Mouse (Mus musculus) MEL (cell line): ENCODE results near the gene Krt79. TPM values are rescaled to one million over a fixed set of nuclear protein-coding genes. Genes with fewer than 3 reads are reported as not detected.
A peak's percentile ranks its signal among the peaks of the same experiment; 100 is the strongest.

Experiments
- DNase-seq: peaks from one replicate; pipeline ENCODE4 v3.0.0; 2011; ENCODE audit warnings: low read depth, low spot score
- H3K27ac ChIP-seq: 2 replicates; pipeline ENCODE4 v1.5.1; 2012; ENCODE audit warnings: low read depth, mild to moderate bottlenecking, control low read depth, low read length, moderate library complexity; ENCODE audit not compliant: control insufficient read depth
- H3K27me3 ChIP-seq, 2 experiments: fragments of 150-350 bp in 1 of 2; sonication (generic) in 1 of 2; 2 replicates each; pipeline ENCODE4 v1.6.1; 2012; ENCODE audit warnings: low read length in 2 of 2, mild to moderate bottlenecking in 2 of 2, improper control_type of control experiment in 1 of 2, moderate library complexity in 1 of 2; ENCODE audit not compliant: insufficient read depth in 2 of 2, control insufficient read depth in 1 of 2
- H3K36me3 ChIP-seq, 2 experiments: 2 replicates each; pipeline ENCODE4 v1.6.1; 2012 to 2014; ENCODE audit warnings: low read length in 2 of 2, improper control_type of control experiment in 1 of 2, inconsistent platforms in 1 of 2, mild to moderate bottlenecking in 1 of 2; ENCODE audit not compliant: insufficient read depth in 2 of 2, control insufficient read depth in 1 of 2
- H3K4me1 ChIP-seq, 2 experiments: fragments of 150-350 bp in 1 of 2; sonication (generic) in 1 of 2; 2 replicates each; pipeline ENCODE4 v1.6.1; 2012; ENCODE audit warnings: low read length in 2 of 2, improper control_type of control experiment in 1 of 2, mild to moderate bottlenecking in 1 of 2; ENCODE audit not compliant: insufficient read depth in 2 of 2, control insufficient read depth in 1 of 2
- H3K4me3 ChIP-seq, 2 experiments: fragments of 150-350 bp in 1 of 2; sonication (generic) in 1 of 2; 2 replicates each; pipeline ENCODE4 v1.5.1; 2012; ENCODE audit warnings: low read depth in 2 of 2, low read length in 2 of 2, mild to moderate bottlenecking in 2 of 2, moderate library complexity in 2 of 2, control low read depth in 1 of 2, improper control_type of control experiment in 1 of 2; ENCODE audit not compliant: control insufficient read depth in 1 of 2, insufficient read depth in 1 of 2
- H3K79me2 ChIP-seq: 2 replicates; pipeline ENCODE4 v1.6.1; 2012; ENCODE audit warnings: mild to moderate bottlenecking, low read length, moderate library complexity; ENCODE audit not compliant: control insufficient read depth, poor library complexity, insufficient read depth
- H3K9ac ChIP-seq: 2 replicates; pipeline ENCODE4 v1.6.1; 2012; ENCODE audit warnings: low read depth, mild to moderate bottlenecking, control low read depth, low read length, moderate library complexity; ENCODE audit not compliant: control insufficient read depth, poor library complexity, severe bottlenecking
- H3K9me3 ChIP-seq: fragments of 150-350 bp; sonication (generic); replicated peaks from 2 replicates; pipeline ENCODE4 v1.6.1; 2012; ENCODE audit warnings: mild to moderate bottlenecking, low read length, improper control_type of control experiment, moderate library complexity; ENCODE audit not compliant: insufficient read depth
- CHD1 ChIP-seq: IDR thresholded peaks from 2 replicates; pipeline ENCODE4 v1.6.1; 2012; ENCODE audit warnings: low read depth, mild to moderate bottlenecking, inconsistent platforms, low read length, improper control_type of control experiment
- CTCF ChIP-seq, 3 experiments: IDR thresholded peaks in 2 of 3; conservative IDR thresholded peaks in 1 of 3; 2 replicates each; pipeline ENCODE4 v1.5.1; 2011 to 2012; ENCODE audit warnings: low read length in 3 of 3, low read depth in 2 of 3, mild to moderate bottlenecking in 2 of 3, improper control_type of control experiment in 1 of 3, inconsistent platforms in 1 of 3, mixed read lengths in 1 of 3, moderate library complexity in 1 of 3; ENCODE audit not compliant: control insufficient read depth in 1 of 3, insufficient read depth in 1 of 3, poor library complexity in 1 of 3, severe bottlenecking in 1 of 3
- E2F4 ChIP-seq: IDR thresholded peaks from 2 replicates; pipeline ENCODE4 v1.6.1; 2011; ENCODE audit warnings: low read depth, low read length, improper control_type of control experiment, borderline replicate concordance
- ELF1 ChIP-seq: IDR thresholded peaks from 2 replicates; pipeline ENCODE4 v1.6.1; 2014; ENCODE audit warnings: low read depth, mild to moderate bottlenecking, inconsistent platforms, low read length, improper control_type of control experiment, moderate library complexity
- EP300 ChIP-seq, 2 experiments: IDR thresholded peaks; 2 replicates each; pipeline ENCODE4 v1.6.1; 2011; ENCODE audit warnings: improper control_type of control experiment in 2 of 2, low read length in 2 of 2, low read depth in 1 of 2, mild to moderate bottlenecking in 1 of 2
- GATA1 ChIP-seq: IDR thresholded peaks from 2 replicates; pipeline ENCODE4 v1.6.1; 2011; ENCODE audit warnings: low read depth, low read length, improper control_type of control experiment
- HCFC1 ChIP-seq: IDR thresholded peaks from 2 replicates; pipeline ENCODE4 v1.6.1; 2012; ENCODE audit warnings: low read depth, mild to moderate bottlenecking, inconsistent platforms, low read length, improper control_type of control experiment, moderate library complexity
- MAX ChIP-seq: IDR thresholded peaks from 2 replicates; pipeline ENCODE4 v1.6.1; 2011; ENCODE audit warnings: low read length, improper control_type of control experiment
- MAZ ChIP-seq: IDR thresholded peaks from 2 replicates; pipeline ENCODE4 v1.6.1; 2012; ENCODE audit warnings: low read depth, mild to moderate bottlenecking, inconsistent platforms, low read length, improper control_type of control experiment
- MEF2A ChIP-seq: IDR thresholded peaks from 2 replicates; pipeline ENCODE4 v1.6.1; 2014; ENCODE audit warnings: low read depth, mild to moderate bottlenecking, inconsistent platforms, low read length, improper control_type of control experiment; ENCODE audit not compliant: poor library complexity, insufficient replicate concordance, severe bottlenecking; ENCODE audit errors: extremely low read depth
- MXI1 ChIP-seq: IDR thresholded peaks from 2 replicates; pipeline ENCODE4 v1.6.1; 2011; ENCODE audit warnings: mild to moderate bottlenecking, low read depth, low read length, improper control_type of control experiment
- MYB ChIP-seq: IDR thresholded peaks from 2 replicates; pipeline ENCODE4 v1.6.1; 2011; ENCODE audit warnings: mild to moderate bottlenecking, low read depth, low read length, improper control_type of control experiment
- NRF1 ChIP-seq: IDR thresholded peaks from 2 replicates; pipeline ENCODE4 v1.6.1; 2014; ENCODE audit warnings: low read depth, mild to moderate bottlenecking, inconsistent platforms, low read length, improper control_type of control experiment, moderate library complexity; ENCODE audit not compliant: poor library complexity, insufficient read depth, severe bottlenecking
- POLR2AphosphoS2 ChIP-seq: IDR thresholded peaks from 2 replicates; pipeline ENCODE4 v1.6.1; 2011; ENCODE audit warnings: low read length, improper control_type of control experiment
- POLR2AphosphoS5 ChIP-seq: IDR thresholded peaks from 2 replicates; pipeline ENCODE4 v1.6.1; 2012; ENCODE audit warnings: low read depth, borderline replicate concordance, mild to moderate bottlenecking, inconsistent platforms, low read length, moderate library complexity, mixed read lengths
- RAD21 ChIP-seq: IDR thresholded peaks from 2 replicates; pipeline ENCODE4 v1.6.1; 2011; ENCODE audit warnings: mild to moderate bottlenecking, low read depth, low read length, improper control_type of control experiment
- SIN3A ChIP-seq: IDR thresholded peaks from 2 replicates; pipeline ENCODE4 v1.6.1; 2012; ENCODE audit warnings: low read length, improper control_type of control experiment, inconsistent platforms
- SMC3 ChIP-seq: IDR thresholded peaks from 2 replicates; pipeline ENCODE4 v1.6.1; 2011; ENCODE audit warnings: low read depth, low read length, improper control_type of control experiment
- TAL1 ChIP-seq: IDR thresholded peaks from 2 replicates; pipeline ENCODE4 v1.6.1; 2012; ENCODE audit warnings: mild to moderate bottlenecking, inconsistent platforms, low read length, moderate library complexity, mixed read lengths
- TBP ChIP-seq: IDR thresholded peaks from 2 replicates; pipeline ENCODE4 v1.8.0; 2011; ENCODE audit warnings: low read depth, low read length, improper control_type of control experiment
- TCF12 ChIP-seq: IDR thresholded peaks from 2 replicates; pipeline ENCODE4 v1.6.1; 2014; ENCODE audit warnings: low read depth, mild to moderate bottlenecking, inconsistent platforms, low read length, improper control_type of control experiment, moderate library complexity
- UBTF ChIP-seq: IDR thresholded peaks from 2 replicates; pipeline ENCODE4 v1.6.1; 2012; ENCODE audit warnings: low read depth, mild to moderate bottlenecking, inconsistent platforms, low read length, improper control_type of control experiment, moderate library complexity, borderline replicate concordance; ENCODE audit not compliant: insufficient read depth
- USF1 ChIP-seq: IDR thresholded peaks from 2 replicates; pipeline ENCODE4 v1.6.1; 2014; ENCODE audit warnings: low read depth, mild to moderate bottlenecking, inconsistent platforms, low read length, improper control_type of control experiment, moderate library complexity
- USF2 ChIP-seq, 2 experiments: IDR thresholded peaks; 2 replicates each; pipeline ENCODE4 v1.6.1; 2011 to 2012; ENCODE audit warnings: improper control_type of control experiment in 2 of 2, low read length in 2 of 2, borderline replicate concordance in 1 of 2, inconsistent platforms in 1 of 2, low read depth in 1 of 2, mild to moderate bottlenecking in 1 of 2; ENCODE audit not compliant: insufficient read depth in 1 of 2
- ZC3H11A ChIP-seq: IDR thresholded peaks from 2 replicates; pipeline ENCODE4 v1.6.1; 2012; ENCODE audit warnings: low read depth, mild to moderate bottlenecking, inconsistent platforms, low read length, improper control_type of control experiment
- ZKSCAN1 ChIP-seq: IDR thresholded peaks from 2 replicates; pipeline ENCODE4 v1.6.1; 2012; ENCODE audit warnings: low read depth, mild to moderate bottlenecking, inconsistent platforms, low read length, improper control_type of control experiment, moderate library complexity
- ZMIZ1 ChIP-seq: IDR thresholded peaks from 2 replicates; pipeline ENCODE4 v1.6.1; 2012; ENCODE audit warnings: low read depth, mild to moderate bottlenecking, inconsistent platforms, low read length, improper control_type of control experiment, moderate library complexity
- polyA plus RNA-seq, 2 experiments: library from polyadenylated mRNA; stranded (reverse) in 1 of 2; unstranded in 1 of 2; fragments of >175 nt in 1 of 2; fragments of >200 nt in 1 of 2; gene quantifications; 2 replicates each; pipeline versions ENCODE4 v1.2.1 to v1.2.4; 2012; ENCODE audit warnings: low replicate concordance in 2 of 2, low read depth in 1 of 2; ENCODE audit not compliant: insufficient read length in 2 of 2, insufficient read depth in 1 of 2, missing spikeins in 1 of 2
- total RNA-seq: library from RNA; depleted of rRNA; stranded (reverse); fragments of 300-350 nt; gene quantifications from 2 replicates; pipeline ENCODE4 v1.2.3, GENCODE M21; 2012

Gene Krt79
- total and polyA plus RNA-seq, 3 experiments = not detected

- peak; percentile 62 for DNase-seq
- H3K4me1 ChIP-seq = peaks cover 17 to 42% of the 10 kb centered on the region in 2 experiments
- peak overlapping the region in 1 of 2 experiments; percentile 14; a peak in 1 of 4 replicates for H3K4me3 ChIP-seq
- no peaks in the 10 kb centered on the region for H3K27me3 ChIP-seq
- H3K79me2 ChIP-seq = no peaks in the 10 kb centered on the region; the same call in 1 of the 2 replicates
- H3K9me3 ChIP-seq = no peaks in the 10 kb centered on the region
- no peak overlapping the region for H3K27ac ChIP-seq
- TF ChIP-seq MAX (0 out of 2 replicates have a peak, but pooled peaks have one; percentile 20), ZKSCAN1 (peak; percentile 67; the same call in 1 of the 2 replicates), MXI1 (peak; percentile 22; the same call in 1 of the 2 replicates), MEF2A (no peak), TAL1 (no peak), USF1 (peak; percentile 38; the same call in 1 of the 2 replicates), SMC3 (0 out of 2 replicates have a peak, but pooled peaks have one; percentile 4)
- H3K9ac ChIP-seq = peak overlapping the region; percentile 39
- H3K36me3 ChIP-seq = peaks cover 0 to 37% of the 10 kb centered on the region in 2 experiments; a peak in 2 of 4 replicates
These were observed 34.1 kb upstream of the Krt79 start for GRCm38 (mm10) chr15:101974083-101974845.

DNA sequence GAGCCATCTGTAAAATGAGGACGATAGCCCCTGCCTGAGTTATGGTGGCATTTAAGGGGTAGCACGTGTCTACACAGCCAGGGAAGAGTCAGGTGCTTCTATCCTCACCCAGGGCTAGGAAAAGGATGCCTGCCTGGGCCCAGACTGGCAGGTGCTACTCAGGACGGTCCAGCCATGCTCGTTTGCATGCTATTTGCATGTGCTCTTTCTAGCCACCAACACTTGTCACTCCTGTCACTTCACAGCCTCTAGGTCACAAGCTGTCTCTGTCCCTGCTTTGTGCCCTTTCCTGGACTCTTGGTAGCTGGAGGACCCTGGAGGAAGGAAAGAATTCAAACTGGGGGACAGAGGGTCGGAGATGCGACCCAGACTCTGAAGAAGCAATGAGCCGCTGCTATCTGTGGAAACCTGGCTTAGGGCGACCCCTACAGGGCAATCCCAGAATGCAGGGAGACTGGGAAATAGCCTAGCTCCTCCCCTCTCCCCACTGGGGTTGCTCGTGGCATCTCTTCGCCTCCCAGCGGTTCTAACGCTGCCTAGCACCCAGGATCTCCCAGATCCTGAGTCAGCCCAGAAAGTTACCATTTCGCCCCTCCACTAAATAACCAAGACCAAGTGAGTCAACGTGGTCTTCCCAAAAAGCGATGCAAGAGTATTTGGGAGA is 33.4 kb upstream of the Krt79 start:
- peak overlapping the region; percentile 4 to 29; a peak in 1 of 4 replicates for H3K4me3 ChIP-seq
- H3K9me3 ChIP-seq = no peaks in the 10 kb centered on the region
- H3K9ac ChIP-seq = peak overlapping the region; percentile 44
- H3K27ac ChIP-seq = no peak overlapping the region
- peaks cover 0 to 34% of the 10 kb centered on the region in 2 experiments; a peak in 2 of 4 replicates for H3K36me3 ChIP-seq
- peaks cover 0 to 2% of the 10 kb centered on the region in 2 experiments; a peak in 1 of 4 replicates for H3K27me3 ChIP-seq
- no peaks in the 10 kb centered on the region; the same call in 1 of the 2 replicates for H3K79me2 ChIP-seq
- H3K4me1 ChIP-seq = peaks cover 17 to 41% of the 10 kb centered on the region in 2 experiments
- DNase-seq = peak; percentile 96
- peak; percentile 71 for TF ChIP-seq ZC3H11A
- TF ChIP-seq MAZ = peak; percentile 56; the same call in 1 of the 2 replicates
- no peak for TF ChIP-seq NRF1
- no peak for TF ChIP-seq UBTF
- no peak for TF ChIP-seq ELF1
- TF ChIP-seq HCFC1 = peak; percentile 27
- no peak for TF ChIP-seq MXI1
- TF ChIP-seq CTCF (IDR thresholded peaks at IDR 0.05 in 2 of 3, conservative IDR thresholded peaks at IDR 0.05 in 1 of 3; ENCODE audit: control insufficient read depth in 1 of 3, insufficient read depth in 1 of 3, low read depth in 2 of 3, low read length in 3 of 3, poor library complexity in 1 of 3, severe bottlenecking in 1 of 3) = peak; percentile 98 to 99 (median 99)
- peak; percentile 98 for TF ChIP-seq RAD21
- TF ChIP-seq SMC3 = peak; percentile 90
- no peak for TF ChIP-seq CHD1
- no peak for TF ChIP-seq EP300 (IDR thresholded peaks at IDR 0.05; ENCODE audit: low read depth in 1 of 2, low read length in 2 of 2)
- TF ChIP-seq SIN3A = peak; percentile 48; the same call in 1 of the 2 replicates
- no peak for TF ChIP-seq POLR2AphosphoS2
- TF ChIP-seq POLR2AphosphoS5 = no peak
- TF ChIP-seq TCF12 = no peak
- no peak for TF ChIP-seq USF2 (IDR thresholded peaks at IDR 0.05; ENCODE audit: borderline replicate concordance in 1 of 2, insufficient read depth in 1 of 2, low read depth in 1 of 2, low read length in 2 of 2)
- peak; percentile 27; the same call in 1 of the 2 replicates for TF ChIP-seq ZMIZ1
- TF ChIP-seq MYB = no peak
- TF ChIP-seq TBP = no peak
- TF ChIP-seq GATA1 = peak; percentile 33; the same call in 1 of the 2 replicates
- no peak for TF ChIP-seq E2F4
